Mouse (Mus musculus): Measurements from ENCODE around the gene Ilf3.

Ilf3 gene

GRCm38 (mm10) chr9:21453003-21453402 is 85.3 kb downstream of the Ilf3 start:
- no peaks in the 10 kb centered on the region for H3K27me3 ChIP-seq (ENCODE audit: insufficient read depth, low read length)
- H3K4me3 ChIP-seq (replicated peaks; ENCODE audit: low read length), result no peak overlapping the region
- TF ChIP-seq NANOG (IDR thresholded peaks at IDR 0.05; ENCODE audit: borderline replicate concordance, low read length) (no peak), POU5F1 (IDR thresholded peaks at IDR 0.05; ENCODE audit: borderline replicate concordance, low read length) (no peak), CTCF (conservative IDR thresholded peaks at IDR 0.05; ENCODE audit: low read length) (no peak)
- H3K36me3 ChIP-seq (ENCODE audit: insufficient read depth, low read length), result peaks cover 28% of the 10 kb centered on the region
- peaks cover 96% of the 10 kb centered on the region for H3K4me1 ChIP-seq (replicated peaks; ENCODE audit: low read depth, low read length)
- H3K9me3 ChIP-seq (ENCODE audit: low read length), result no peaks in the 10 kb centered on the region

GRCm38 (mm10) chr9:21453459-21453858 is 85.8 kb downstream of the Ilf3 start:
- Histone ChIP-seq H3K4me3 (replicated peaks; ENCODE audit: low read length) (no peak overlapping the region), H3K9me3 (ENCODE audit: low read length) (no peaks in the 10 kb centered on the region), H3K27me3 (ENCODE audit: insufficient read depth, low read length) (no peaks in the 10 kb centered on the region), H3K36me3 (ENCODE audit: insufficient read depth, low read length) (peaks cover 28% of the 10 kb centered on the region), H3K4me1 (replicated peaks; ENCODE audit: low read depth, low read length) (peaks cover 96% of the 10 kb centered on the region)
- TF ChIP-seq POU5F1 (IDR thresholded peaks at IDR 0.05; ENCODE audit: borderline replicate concordance, low read length) (no peak), CTCF (conservative IDR thresholded peaks at IDR 0.05; ENCODE audit: low read length) (no peak), NANOG (IDR thresholded peaks at IDR 0.05; ENCODE audit: borderline replicate concordance, low read length) (no peak)

GRCm38 (mm10) chr9:21454556-21454955 is 86.9 kb downstream of the Ilf3 start:
- H3K4me3 ChIP-seq (replicated peaks; ENCODE audit: low read length), result peak overlapping the region; percentile 35; the same call in 1 of the 2 replicates
- H3K27me3 ChIP-seq (ENCODE audit: insufficient read depth, low read length), result no peaks in the 10 kb centered on the region
- no peak for TF ChIP-seq CTCF (conservative IDR thresholded peaks at IDR 0.05; ENCODE audit: low read length)
- TF ChIP-seq POU5F1 (IDR thresholded peaks at IDR 0.05; ENCODE audit: borderline replicate concordance, low read length), result no peak
- no peak for TF ChIP-seq NANOG (IDR thresholded peaks at IDR 0.05; ENCODE audit: borderline replicate concordance, low read length)
- no peaks in the 10 kb centered on the region for H3K9me3 ChIP-seq (ENCODE audit: low read length)
- peaks cover 96% of the 10 kb centered on the region for H3K4me1 ChIP-seq (replicated peaks; ENCODE audit: low read depth, low read length)
- peaks cover 27% of the 10 kb centered on the region for H3K36me3 ChIP-seq (ENCODE audit: insufficient read depth, low read length)
